Mouse (Mus musculus): ENCODE results near the gene Shisal2a.

GRCm38 (mm10) chr4:108332041-108332440 lies 51.1 kb downstream of the Shisal2a start:
- TF ChIP-seq CTCF (IDR thresholded peaks at IDR 0.05; ENCODE audit: insufficient read depth, low read depth, low read length) = no peak
- TF ChIP-seq POLR2A (IDR thresholded peaks at IDR 0.05; ENCODE audit: insufficient read depth, low read depth, low read length) = no peak
